Mouse (Mus musculus): ENCODE measurements around the gene Zfp850. TPM values are rescaled to one million over a fixed set of nuclear protein-coding genes. Genes with fewer than 3 reads are reported as not detected.
"Not testable (repeated sequence)": the region's sequence is repeated elsewhere in the genome, so short reads cannot be mapped to it uniquely, and the experiment has no call there.

Zfp850 gene
- polyA plus RNA-seq, 1 experiment from 2014 or later = 6.2 TPM

DNA sequence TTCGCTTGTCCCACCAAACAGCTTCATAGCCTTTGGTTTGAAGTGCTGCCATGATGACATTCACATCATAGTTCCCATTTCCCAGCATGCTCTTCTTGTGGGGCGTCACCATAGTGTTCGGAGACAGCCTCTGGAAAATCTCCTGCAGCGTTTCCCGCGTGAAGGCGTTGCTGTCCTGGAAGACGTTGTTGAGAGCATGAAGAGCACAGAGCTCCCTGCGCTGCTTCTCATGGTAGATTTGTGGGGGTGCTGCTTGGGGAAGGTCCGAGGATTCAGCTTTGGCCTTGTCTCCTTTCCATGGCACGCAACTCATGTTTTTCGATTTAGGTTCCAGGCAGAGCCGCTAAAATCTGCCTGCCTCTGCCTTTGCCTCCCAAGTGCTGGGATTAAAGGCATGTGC, 64.5 kb downstream of the Zfp850 start:
- not testable (repeated sequence) for H3K4me2 ChIP-seq (replicated peaks); H3K36me3 ChIP-seq; H3K9ac ChIP-seq (replicated peaks); H3K9me3 ChIP-seq; H3K4me1 ChIP-seq (replicated peaks); H3K4me3 ChIP-seq (replicated peaks); H3K27ac ChIP-seq; ATAC-seq; H3K27me3 ChIP-seq
- WGBS = 93% methylated on average over 13 of the region's 13 CpGs

- H3K9me3 ChIP-seq; H3K4me2 ChIP-seq (replicated peaks); H3K27ac ChIP-seq; H3K9ac ChIP-seq (replicated peaks); H3K4me1 ChIP-seq (replicated peaks); H3K27me3 ChIP-seq; H3K4me3 ChIP-seq (replicated peaks); ATAC-seq; H3K36me3 ChIP-seq: not testable (repeated sequence)
- 47% methylated on average over 4 of the region's 7 CpGs for WGBS
These were observed 72.0 kb downstream of the Zfp850 start for GRCm38 (mm10) chr7:27941869-27942268.

Other genes with a start within 250 kb of the Zfp850 start
- gene Zfp626, start 206.9 kb downstream of the Zfp850 start, polyA plus RNA-seq (2015; fragmentation: Nextera tagmentation; extraction: Ambion mirVana) = 2.6 and 2.8 TPM in 2 replicates
- 12.0 and 12.1 TPM in 2 replicates for gene Zfp59, start 175.5 kb downstream of the Zfp850 start, polyA plus RNA-seq (2015; fragmentation: Nextera tagmentation; extraction: Ambion mirVana)
- 1.4 and 2.0 TPM in 2 replicates for gene Zfp607a, start 156.6 kb downstream of the Zfp850 start, polyA plus RNA-seq (2015; fragmentation: Nextera tagmentation; extraction: Ambion mirVana)
- gene Zfp974, start 84.7 kb downstream of the Zfp850 start, polyA plus RNA-seq (2015; fragmentation: Nextera tagmentation; extraction: Ambion mirVana) = 15.9 and 16.9 TPM in 2 replicates
- 34.2 and 35.1 TPM in 2 replicates for gene Zfp780b, start 34.9 kb downstream of the Zfp850 start, polyA plus RNA-seq (2015; fragmentation: Nextera tagmentation; extraction: Ambion mirVana)
- 335 and 342 TPM in 2 replicates for gene Psmc4, start 36.0 kb upstream of the Zfp850 start, polyA plus RNA-seq (2015; fragmentation: Nextera tagmentation; extraction: Ambion mirVana)
- 0.24 TPM in 1 of 2 replicates, not detected in the other for gene Fcgbp, start 57.1 kb upstream of the Zfp850 start, polyA plus RNA-seq (2015; fragmentation: Nextera tagmentation; extraction: Ambion mirVana)
- gene 9530053A07Rik, start 115.4 kb upstream of the Zfp850 start, polyA plus RNA-seq (2015; fragmentation: Nextera tagmentation; extraction: Ambion mirVana) = 0.05 TPM in 2 replicates
- 89.5 and 98.1 TPM in 2 replicates for gene Fbl, start 155.6 kb upstream of the Zfp850 start, polyA plus RNA-seq (2015; fragmentation: Nextera tagmentation; extraction: Ambion mirVana)
- gene Dyrk1b, start 165.4 kb upstream of the Zfp850 start, polyA plus RNA-seq (2015; fragmentation: Nextera tagmentation; extraction: Ambion mirVana) = 18.5 and 20.8 TPM in 2 replicates